Mouse (Mus musculus): ENCODE measurements around the gene Olfr372.

Gene Olfr372

DNA sequence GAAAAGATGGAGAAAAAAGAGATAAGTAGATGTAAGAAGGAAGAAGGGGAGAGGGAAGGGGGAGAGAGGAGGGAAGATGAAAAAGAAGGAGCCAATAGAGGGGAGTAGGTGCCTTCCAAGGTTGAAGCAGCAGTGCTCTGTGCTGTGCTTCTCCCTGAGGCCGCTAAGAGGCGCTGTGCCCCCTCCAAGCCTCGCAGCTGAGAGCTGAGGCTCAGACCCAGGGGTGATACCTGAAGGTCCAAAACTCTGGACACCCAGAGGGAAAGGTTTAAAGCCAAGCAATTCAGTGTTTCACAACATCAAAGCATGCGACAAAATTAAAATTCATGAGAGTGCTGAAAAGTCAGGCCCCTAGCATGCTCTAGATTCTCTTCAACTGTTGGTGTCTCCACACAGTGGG, 64.1 kb downstream of the Olfr372 start:
- DNase-seq: no peak

GRCm38 (mm10) chr8:72106740-72107139, 65.7 kb downstream of the Olfr372 start, which contains the start of gene Olfr374:
TSS of gene Olfr374 (plus strand) at chr8:72107040.
- no peak for DNase-seq
